Mouse (Mus musculus): ENCODE results near the gene Fbxw10. TPM values are rescaled to one million over a fixed set of nuclear protein-coding genes. Genes with fewer than 3 reads are reported as not detected.

Fbxw10 gene
- total and polyA plus RNA-seq, 2 experiments from 2014 or later, result 0.36 to 0.37 TPM

DNA sequence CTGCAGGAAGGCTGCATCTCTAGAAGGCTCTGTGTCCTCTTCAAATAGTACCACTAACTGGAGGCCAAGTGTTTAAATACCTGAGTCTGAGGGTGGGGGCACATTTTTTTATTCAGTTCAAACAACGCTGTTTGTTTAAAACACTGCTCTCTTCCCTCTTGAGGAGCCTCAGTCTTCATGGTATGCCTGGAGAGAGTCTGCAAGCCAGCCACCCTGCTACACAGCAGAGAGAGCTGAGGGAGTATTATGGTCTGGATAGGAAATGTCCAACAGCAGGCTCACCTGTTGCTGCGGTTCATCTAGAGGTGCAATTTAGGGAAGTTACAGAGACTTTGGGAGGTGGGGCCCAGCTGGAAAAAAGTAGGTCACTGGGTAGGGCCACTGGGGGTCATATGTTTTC lies 68.6 kb downstream of the Fbxw10 start:
- H3K9ac ChIP-seq (replicated peaks; ENCODE audit: low read length), result no peak overlapping the region
- 89% methylated on average over 2 of the region's 2 CpGs for WGBS

DNA sequence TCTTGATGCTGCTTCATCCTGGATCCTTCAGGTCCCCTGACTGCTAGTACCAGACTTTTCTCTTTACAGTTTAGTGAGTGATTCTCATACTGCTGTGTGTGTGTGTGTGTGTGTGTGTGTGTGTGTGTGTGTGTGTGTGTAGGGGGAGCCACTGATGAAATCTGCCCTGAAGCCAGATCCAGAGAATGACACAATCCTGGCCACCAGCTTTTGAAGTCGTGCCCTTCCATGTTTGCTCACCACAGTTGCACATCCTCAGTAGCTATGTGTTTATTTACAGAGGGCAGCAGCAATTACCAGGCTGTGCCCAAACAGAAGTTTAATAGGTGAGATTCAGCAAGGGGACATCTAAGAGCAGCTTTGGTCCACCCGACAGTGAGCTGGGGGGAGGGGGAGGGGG lies 69.9 kb downstream of the Fbxw10 start:
- no peaks in the 10 kb centered on the region for H3K36me3 ChIP-seq (ENCODE audit: insufficient read depth, low read length)
- TF ChIP-seq CTCF (IDR thresholded peaks at IDR 0.05; ENCODE audit: low read depth), result no peak
- H3K9ac ChIP-seq (replicated peaks; ENCODE audit: low read length), result no peak overlapping the region
- DNase-seq (ENCODE audit: low spot score) (no peak), ATAC-seq (no peak)
- H3K4me1 ChIP-seq (ENCODE audit: insufficient read depth, low read length), result no peaks in the 10 kb centered on the region
- no peak overlapping the region for H3K27ac ChIP-seq
- H3K4me3 ChIP-seq (ENCODE audit: low read length), result no peak overlapping the region
- no peak overlapping the region for H3K4me2 ChIP-seq (ENCODE audit: low read depth, low read length)
- no peaks in the 10 kb centered on the region for H3K9me3 ChIP-seq (ENCODE audit: low read length)
- WGBS, result 38% methylated on average over 2 of the region's 2 CpGs
- no peaks in the 10 kb centered on the region for H3K27me3 ChIP-seq (ENCODE audit: insufficient read depth, low read length)

More for the DNA sequence above, 68.6 kb downstream of the Fbxw10 start:
- Histone ChIP-seq H3K27me3 (ENCODE audit: insufficient read depth, low read length) (no peaks in the 10 kb centered on the region), H3K27ac (no peak overlapping the region), H3K9me3 (ENCODE audit: low read length) (no peaks in the 10 kb centered on the region), H3K4me1 (ENCODE audit: insufficient read depth, low read length) (peaks cover 7% of the 10 kb centered on the region; the same call in 1 of the 2 replicates), H3K36me3 (ENCODE audit: insufficient read depth, low read length) (no peaks in the 10 kb centered on the region), H3K4me2 (ENCODE audit: low read depth, low read length) (no peak overlapping the region), H3K4me3 (ENCODE audit: low read length) (no peak overlapping the region)
- no peak for DNase-seq (ENCODE audit: low spot score)
- ATAC-seq, result no peak
- TF ChIP-seq CTCF (IDR thresholded peaks at IDR 0.05; ENCODE audit: low read depth), result no peak

DNA sequence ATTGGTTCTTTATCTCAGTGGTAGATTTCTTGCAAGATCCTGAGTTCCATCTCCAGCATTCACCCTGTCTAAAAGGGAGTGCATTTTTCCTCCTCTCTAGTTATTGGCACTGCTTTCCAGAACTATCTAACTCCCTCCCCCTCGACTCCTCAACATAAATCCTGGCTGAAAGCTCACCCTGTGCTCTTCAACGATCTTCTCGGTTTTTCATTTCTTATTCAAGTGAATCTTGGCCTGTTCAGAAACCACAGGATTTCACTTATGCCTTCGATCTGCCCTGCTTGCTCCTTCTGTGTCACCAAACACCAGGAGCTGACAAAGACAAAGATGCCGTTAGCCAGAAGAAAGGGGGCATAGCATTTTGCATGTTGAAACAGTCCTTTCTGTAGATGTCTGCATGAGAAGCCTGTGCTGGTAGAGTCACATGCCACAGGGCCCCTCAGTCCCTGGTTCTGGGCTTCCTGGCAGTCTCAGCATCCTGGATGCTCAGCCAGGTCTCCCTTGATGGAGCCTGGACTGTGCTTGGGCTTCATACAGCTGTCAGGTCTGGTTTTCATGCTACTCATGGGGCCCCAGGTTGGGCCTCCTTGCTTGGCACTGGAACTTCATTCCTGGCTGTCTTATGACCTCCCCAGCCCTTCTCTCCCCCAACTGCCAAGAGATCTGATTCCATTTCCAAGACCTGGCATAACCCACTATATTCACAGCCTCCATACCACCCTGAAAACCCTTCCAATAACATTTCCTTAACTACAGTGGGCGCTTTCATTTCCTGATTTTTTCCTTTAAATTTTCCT lies 73.3 kb downstream of the Fbxw10 start:
- no peak for TF ChIP-seq CTCF (IDR thresholded peaks at IDR 0.05; ENCODE audit: low read depth)
- 62% methylated on average over 6 of the region's 6 CpGs for WGBS
- Histone ChIP-seq H3K9me3 (ENCODE audit: low read length) (no peaks in the 10 kb centered on the region), H3K4me2 (ENCODE audit: low read depth, low read length) (peak overlapping the region; percentile 49; the same call in 1 of the 2 replicates), H3K27ac (no peak overlapping the region), H3K9ac (replicated peaks; ENCODE audit: low read length) (no peak overlapping the region), H3K27me3 (ENCODE audit: insufficient read depth, low read length) (no peaks in the 10 kb centered on the region), H3K4me3 (ENCODE audit: low read length) (peak overlapping the region; percentile 27; the same call in 1 of the 2 replicates), H3K36me3 (ENCODE audit: insufficient read depth, low read length) (no peaks in the 10 kb centered on the region), H3K4me1 (ENCODE audit: insufficient read depth, low read length) (no peaks in the 10 kb centered on the region)
- ATAC-seq (no peak), DNase-seq (ENCODE audit: low spot score) (no peak)

GRCm38 (mm10) chr11:62920743-62921050 lies 73.8 kb downstream of the Fbxw10 start:
- Histone ChIP-seq H3K9ac (replicated peaks; ENCODE audit: low read length) (0 out of 2 replicates have a peak overlapping the region, but pooled peaks have one; percentile 33), H3K9me3 (ENCODE audit: low read length) (no peaks in the 10 kb centered on the region), H3K27me3 (ENCODE audit: insufficient read depth, low read length) (no peaks in the 10 kb centered on the region), H3K4me3 (ENCODE audit: low read length) (peak overlapping the region; percentile 27), H3K36me3 (ENCODE audit: insufficient read depth, low read length) (no peaks in the 10 kb centered on the region), H3K27ac (no peak overlapping the region), H3K4me1 (ENCODE audit: insufficient read depth, low read length) (no peaks in the 10 kb centered on the region), H3K4me2 (ENCODE audit: low read depth, low read length) (peak overlapping the region; percentile 49)
- 13% methylated on average over 6 of the region's 6 CpGs for WGBS
- TF ChIP-seq CTCF (IDR thresholded peaks at IDR 0.05; ENCODE audit: low read depth), result no peak
- 0 out of 2 replicates have a peak, but pooled peaks have one; percentile 4 for ATAC-seq
- no peak for DNase-seq (ENCODE audit: low spot score)

GRCm38 (mm10) chr11:62921052-62921977 lies 74.4 kb downstream of the Fbxw10 start:
- ATAC-seq (peak; percentile 94), DNase-seq (ENCODE audit: low spot score) (peak; percentile 96)
- WGBS, result 18% methylated on average over 25 of the region's 25 CpGs
- peak; percentile 98 for TF ChIP-seq CTCF (IDR thresholded peaks at IDR 0.05; ENCODE audit: low read depth)
- Histone ChIP-seq H3K4me1 (ENCODE audit: insufficient read depth, low read length) (no peaks in the 10 kb centered on the region), H3K4me3 (ENCODE audit: low read length) (peak overlapping the region; percentile 27; the same call in 1 of the 2 replicates), H3K27me3 (ENCODE audit: insufficient read depth, low read length) (no peaks in the 10 kb centered on the region), H3K27ac (peak overlapping the region; percentile 79), H3K4me2 (ENCODE audit: low read depth, low read length) (peak overlapping the region; percentile 49), H3K36me3 (ENCODE audit: insufficient read depth, low read length) (no peaks in the 10 kb centered on the region), H3K9me3 (ENCODE audit: low read length) (no peaks in the 10 kb centered on the region), H3K9ac (replicated peaks; ENCODE audit: low read length) (0 out of 2 replicates have a peak overlapping the region, but pooled peaks have one; percentile 33)

DNA sequence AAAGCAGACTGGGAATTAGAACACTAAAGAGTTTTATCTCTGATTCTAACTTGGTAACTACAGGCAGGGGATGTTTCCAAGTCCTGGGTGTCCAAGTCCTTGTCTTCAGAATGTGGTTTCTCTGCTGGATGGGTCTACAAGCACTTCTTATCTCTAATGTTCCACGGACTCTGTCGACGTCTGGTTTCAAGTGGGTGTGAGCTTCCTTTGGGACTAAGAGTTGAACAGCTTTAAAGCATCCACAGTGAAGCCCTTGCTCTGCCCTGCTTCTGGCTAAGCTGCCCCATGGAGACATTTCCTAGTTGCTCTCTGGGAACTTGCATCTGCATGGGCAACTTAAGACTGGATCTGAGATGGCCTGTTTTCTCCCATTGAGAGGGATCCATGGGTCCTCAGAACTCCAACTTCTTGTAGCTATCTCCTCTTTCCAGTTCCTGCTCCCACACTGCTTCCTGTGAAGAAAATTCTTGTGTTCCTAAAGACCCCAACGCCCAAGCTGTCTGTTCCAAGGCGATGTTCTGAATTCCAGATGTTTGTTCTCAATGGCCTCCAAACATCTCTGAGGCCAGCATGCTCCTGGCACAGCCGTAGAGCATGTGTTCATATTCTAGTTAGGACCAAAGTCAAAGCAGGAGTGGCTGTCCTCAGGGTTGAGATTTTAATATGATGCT lies 77.4 kb downstream of the Fbxw10 start:
- 90% methylated on average over 6 of the region's 6 CpGs for WGBS
- no peak overlapping the region for H3K9ac ChIP-seq (replicated peaks; ENCODE audit: low read length)
- no peak for TF ChIP-seq CTCF (IDR thresholded peaks at IDR 0.05; ENCODE audit: low read depth)

More for the DNA sequence above, 77.4 kb downstream of the Fbxw10 start:
- no peak overlapping the region for H3K4me3 ChIP-seq (ENCODE audit: low read length)
- H3K27me3 ChIP-seq (ENCODE audit: insufficient read depth, low read length), result no peaks in the 10 kb centered on the region
- H3K4me1 ChIP-seq (ENCODE audit: insufficient read depth, low read length), result no peaks in the 10 kb centered on the region
- H3K36me3 ChIP-seq (ENCODE audit: insufficient read depth, low read length), result no peaks in the 10 kb centered on the region
- no peaks in the 10 kb centered on the region for H3K9me3 ChIP-seq (ENCODE audit: low read length)
- no peak for ATAC-seq
- H3K27ac ChIP-seq, result no peak overlapping the region
- no peak overlapping the region for H3K4me2 ChIP-seq (ENCODE audit: low read depth, low read length)
- DNase-seq (ENCODE audit: low spot score), result no peak

Other genes starting within 250 kb of the Fbxw10 start
- gene Lrrc75a, start 198.5 kb upstream of the Fbxw10 start, total RNA-seq (2014; rRNA removed), result 26.0 and 29.7 TPM in 2 replicates
- 6.4 and 6.9 TPM in 2 replicates for gene Lrrc75a, start 198.5 kb upstream of the Fbxw10 start, polyA plus RNA-seq (2015; fragmentation: Nextera tagmentation; extraction: Ambion mirVana)
- 15.6 and 43.9 TPM in 2 replicates for gene Mmgt2, start 198.4 kb upstream of the Fbxw10 start, total RNA-seq (2014; rRNA removed)
- 22.6 and 28.1 TPM in 2 replicates for gene Mmgt2, start 198.4 kb upstream of the Fbxw10 start, polyA plus RNA-seq (2015; fragmentation: Nextera tagmentation; extraction: Ambion mirVana)
- gene Zfp287, start 115.2 kb upstream of the Fbxw10 start, total RNA-seq (2014; rRNA removed), result 11.1 and 16.2 TPM in 2 replicates
- 12.0 and 12.8 TPM in 2 replicates for gene Zfp287, start 115.2 kb upstream of the Fbxw10 start, polyA plus RNA-seq (2015; fragmentation: Nextera tagmentation; extraction: Ambion mirVana)
- gene Gm10428, start 94.0 kb upstream of the Fbxw10 start, total RNA-seq (2014; rRNA removed), result not detected in 2 replicates
- not detected in 2 replicates for gene Gm10428, start 94.0 kb upstream of the Fbxw10 start, polyA plus RNA-seq (2015; fragmentation: Nextera tagmentation; extraction: Ambion mirVana)
- gene Zfp286, start 57.6 kb upstream of the Fbxw10 start, total RNA-seq (2014; rRNA removed), result 13.7 and 18.3 TPM in 2 replicates
- 14.8 and 17.8 TPM in 2 replicates for gene Zfp286, start 57.6 kb upstream of the Fbxw10 start, polyA plus RNA-seq (2015; fragmentation: Nextera tagmentation; extraction: Ambion mirVana)
- 5.2 and 7.2 TPM in 2 replicates for gene Trim16, start 26.8 kb upstream of the Fbxw10 start, total RNA-seq (2014; rRNA removed)
- gene Trim16, start 26.8 kb upstream of the Fbxw10 start, polyA plus RNA-seq (2015; fragmentation: Nextera tagmentation; extraction: Ambion mirVana), result 5.5 and 6.1 TPM in 2 replicates
- 26.7 and 27.5 TPM in 2 replicates for gene Tvp23b, start 32.4 kb downstream of the Fbxw10 start, total RNA-seq (2014; rRNA removed)
- gene Tvp23b, start 32.4 kb downstream of the Fbxw10 start, polyA plus RNA-seq (2015; fragmentation: Nextera tagmentation; extraction: Ambion mirVana), result 41.5 and 42.6 TPM in 2 replicates
- not detected in 2 replicates for gene Cdrt4, start 104.1 kb downstream of the Fbxw10 start, total RNA-seq (2014; rRNA removed)
- 0.26 and 0.35 TPM in 2 replicates for gene Cdrt4, start 104.1 kb downstream of the Fbxw10 start, polyA plus RNA-seq (2015; fragmentation: Nextera tagmentation; extraction: Ambion mirVana)
- 0.21 TPM in 1 of 2 replicates, not detected in the other for gene Tekt3, start 214.6 kb downstream of the Fbxw10 start, total RNA-seq (2014; rRNA removed)
- gene Tekt3, start 214.6 kb downstream of the Fbxw10 start, polyA plus RNA-seq (2015; fragmentation: Nextera tagmentation; extraction: Ambion mirVana), result not detected in 2 replicates